Mouse (Mus musculus) spleen, adult 2 months (tissue): ENCODE data around the gene Serinc5. TPM values are rescaled to one million over a fixed set of nuclear protein-coding genes. Genes with fewer than 3 reads are reported as not detected.

ENCODE experiments used
- DNase-seq, 2 experiments: peaks; one replicate each; pipeline versions ENCODE4 v3.0.0 to v3.0.0-alpha.2; 2012 to 2021; ENCODE audit warnings: low spot score in 2 of 2, low read depth in 1 of 2
- H3K27ac ChIP-seq: fragments of 200-500 bp; 2 replicates; pipeline ENCODE4 v1.5.1; 2012; ENCODE audit warnings: low read length, inconsistent platforms; ENCODE audit not compliant: insufficient read depth
- H3K27me3 ChIP-seq: fragments of 200-500 bp; 2 replicates; pipeline ENCODE4 v1.6.1; 2012; ENCODE audit warnings: mild to moderate bottlenecking, moderate library complexity, low read length, inconsistent platforms; ENCODE audit not compliant: control insufficient read depth, insufficient read depth
- H3K36me3 ChIP-seq: fragments of 200-500 bp; 2 replicates; pipeline ENCODE4 v1.6.1; 2012; ENCODE audit warnings: mild to moderate bottlenecking, low read length, inconsistent platforms; ENCODE audit not compliant: control insufficient read depth, insufficient read depth
- H3K4me1 ChIP-seq: fragments of 200-500 bp; 2 replicates; pipeline ENCODE4 v1.6.1; 2011; ENCODE audit warnings: inconsistent platforms; ENCODE audit not compliant: control insufficient read depth, insufficient read depth, insufficient read length
- H3K4me3 ChIP-seq: fragments of 200-500 bp; 2 replicates; pipeline ENCODE4 v1.5.1; 2011; ENCODE audit warnings: mild to moderate bottlenecking, inconsistent platforms; ENCODE audit not compliant: insufficient read depth, insufficient read length; ENCODE audit errors: extremely low read depth
- CTCF ChIP-seq: fragments of 200-500 bp; IDR thresholded peaks from 2 replicates; pipeline ENCODE4 v1.5.1; 2011; ENCODE audit warnings: mild to moderate bottlenecking, inconsistent platforms; ENCODE audit not compliant: insufficient read depth, insufficient read length, insufficient replicate concordance; ENCODE audit errors: extremely low read depth
- POLR2A ChIP-seq: fragments of 200-500 bp; IDR thresholded peaks from 2 replicates; pipeline ENCODE4 v1.6.1; 2011; ENCODE audit warnings: low read depth, low read length, inconsistent platforms
- WGBS: fragments of 180-500 bp; shearing (Covaris S2); methylation state at CpG from one replicate; pipeline ENCODE4 v1.1.7; 2018; 5-methylcytosine and 5-hydroxymethylcytosine counted together
- polyA plus RNA-seq: library from polyadenylated mRNA; depleted of rRNA; stranded (reverse); fragments of >200 nt; gene quantifications from 2 replicates; pipeline ENCODE4 v1.2.3, GENCODE M21; 2012

Gene Serinc5
- polyA plus RNA-seq, 1 experiment, result 16.4 TPM

GRCm38 (mm10) chr13:92662555-92663286 is 51.8 kb downstream of the Serinc5 start:
- Histone ChIP-seq H3K4me1 (no peaks in the 10 kb centered on the region), H3K27me3 (no peaks in the 10 kb centered on the region), H3K4me3 (no peak overlapping the region), H3K36me3 (peaks cover 3% of the 10 kb centered on the region; the same call in 1 of the 2 replicates), H3K27ac (no peak overlapping the region)
- no peak for DNase-seq
- 84% methylated on average over 8 of the region's 8 CpGs for WGBS
- TF ChIP-seq POLR2A, result no peak
- TF ChIP-seq CTCF, result no peak

GRCm38 (mm10) chr13:92665008-92665407 is 54.1 kb downstream of the Serinc5 start:
- Histone ChIP-seq H3K4me3 (no peak overlapping the region), H3K36me3 (peaks cover 3% of the 10 kb centered on the region; the same call in 1 of the 2 replicates), H3K27ac (no peak overlapping the region), H3K4me1 (no peaks in the 10 kb centered on the region), H3K27me3 (no peaks in the 10 kb centered on the region)
- no peak for TF ChIP-seq POLR2A
- TF ChIP-seq CTCF, result no peak
- 81% methylated on average over 4 of the region's 4 CpGs for WGBS
- DNase-seq, result no peak

GRCm38 (mm10) chr13:92668214-92668985 is 57.5 kb downstream of the Serinc5 start:
- TF ChIP-seq CTCF, result no peak
- no peak for TF ChIP-seq POLR2A
- Histone ChIP-seq H3K36me3 (no peaks in the 10 kb centered on the region), H3K4me3 (no peak overlapping the region), H3K27ac (no peak overlapping the region), H3K27me3 (no peaks in the 10 kb centered on the region), H3K4me1 (peaks cover 2% of the 10 kb centered on the region; the same call in 1 of the 2 replicates)
- no peak for DNase-seq
- WGBS, result 90% methylated on average over 6 of the region's 6 CpGs

GRCm38 (mm10) chr13:92671727-92672126 is 60.8 kb downstream of the Serinc5 start:
- Histone ChIP-seq H3K4me3 (no peak overlapping the region), H3K27me3 (no peaks in the 10 kb centered on the region), H3K4me1 (peaks cover 9% of the 10 kb centered on the region; the same call in 1 of the 2 replicates), H3K27ac (no peak overlapping the region), H3K36me3 (no peaks in the 10 kb centered on the region)
- WGBS, result 59% methylated on average over 1 of the region's 1 CpGs
- DNase-seq, result no peak
- TF ChIP-seq POLR2A, result no peak
- TF ChIP-seq CTCF, result no peak

GRCm38 (mm10) chr13:92674676-92675075 is 63.8 kb downstream of the Serinc5 start:
- 17% methylated on average over 2 of the region's 2 CpGs for WGBS
- no peaks in the 10 kb centered on the region for H3K27me3 ChIP-seq
- TF ChIP-seq CTCF (no peak), POLR2A (no peak)
- H3K36me3 ChIP-seq, result no peaks in the 10 kb centered on the region
- peaks cover 9% of the 10 kb centered on the region; the same call in 1 of the 2 replicates for H3K4me1 ChIP-seq
- no peak overlapping the region for H3K4me3 ChIP-seq
- DNase-seq, result no peak
- H3K27ac ChIP-seq, result peak overlapping the region; percentile 10; the same call in 1 of the 2 replicates

GRCm38 (mm10) chr13:92675308-92675707 is 64.4 kb downstream of the Serinc5 start:
- H3K27ac ChIP-seq, result no peak overlapping the region

More at GRCm38 (mm10) chr13:92675308-92675707, 64.4 kb downstream of the Serinc5 start:
- Histone ChIP-seq H3K4me3 (no peak overlapping the region), H3K4me1 (peaks cover 9% of the 10 kb centered on the region; the same call in 1 of the 2 replicates), H3K36me3 (no peaks in the 10 kb centered on the region), H3K27me3 (no peaks in the 10 kb centered on the region)
- WGBS, result 93% methylated on average over 3 of the region's 3 CpGs
- TF ChIP-seq POLR2A, result no peak
- TF ChIP-seq CTCF, result no peak
- no peak for DNase-seq
